Mouse (Mus musculus) naive thymus-derived CD4-positive, alpha-beta T cell, adult 2 months (primary cell): ENCODE results near the gene Cby1.

ENCODE experiments used
- DNase-seq: peaks from one replicate; pipeline ENCODE4 v3.0.0-alpha.2; 2011; ENCODE audit warnings: low read depth

Gene Cby1

DNA sequence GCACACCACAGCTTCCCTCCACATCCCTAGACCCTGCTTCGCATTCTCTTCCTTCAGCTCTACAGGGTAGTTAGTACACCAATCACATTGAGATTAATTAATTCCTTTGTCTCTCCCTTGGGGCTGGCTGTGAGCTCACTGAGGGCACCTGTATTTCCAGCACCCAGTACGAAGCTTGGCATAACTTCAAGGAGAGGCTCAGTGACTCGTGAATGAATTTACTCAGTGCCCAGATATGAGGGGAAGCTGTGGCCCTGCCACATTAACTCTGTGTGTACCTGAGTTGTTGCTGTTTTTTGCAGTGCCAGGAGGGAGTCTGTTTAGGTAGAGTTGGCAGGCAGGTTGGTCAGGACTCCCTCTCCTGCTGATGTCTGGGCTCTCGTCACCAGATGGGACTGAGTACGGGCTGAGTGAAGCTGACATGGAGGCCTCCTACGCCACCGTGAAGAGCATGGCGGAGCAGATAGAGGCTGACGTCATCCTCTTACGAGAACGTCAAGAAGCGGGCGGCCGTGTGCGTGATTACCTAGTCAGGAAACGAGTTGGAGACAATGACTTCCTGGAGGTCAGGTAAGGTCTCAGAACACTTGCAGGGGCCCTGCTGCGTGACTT lies 47.7 kb downstream of the Cby1 start:
- DNase-seq = no peak

DNA sequence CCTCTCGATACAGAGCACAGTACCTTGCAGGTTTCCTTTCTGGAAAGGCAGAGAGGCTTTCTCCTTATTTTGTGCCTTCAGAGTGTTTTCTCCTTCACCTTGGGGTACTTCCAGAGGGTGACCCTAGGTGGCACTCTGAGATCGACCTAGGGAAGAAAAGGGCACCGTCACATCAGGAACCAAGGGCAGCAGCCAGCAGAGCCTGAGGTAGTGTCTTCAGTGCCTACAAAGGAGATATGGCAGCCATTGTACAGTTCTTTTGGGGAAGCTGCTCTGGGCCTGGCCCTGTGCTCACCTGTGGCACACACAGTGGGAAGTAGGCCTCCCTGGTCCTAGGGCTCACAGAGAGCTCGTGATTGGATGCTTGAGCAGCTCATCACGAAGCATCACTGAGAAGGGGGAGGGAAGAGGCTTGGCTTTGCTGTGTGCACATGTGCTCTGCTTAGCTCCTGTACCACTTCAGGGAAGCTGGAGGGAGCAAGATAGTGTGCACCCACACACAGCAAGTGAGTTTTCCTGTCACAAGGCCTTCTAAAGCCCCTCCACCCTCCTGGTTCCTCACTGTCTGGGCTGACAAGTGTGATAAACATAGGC lies 49.3 kb downstream of the Cby1 start:
- no peak for DNase-seq

DNA sequence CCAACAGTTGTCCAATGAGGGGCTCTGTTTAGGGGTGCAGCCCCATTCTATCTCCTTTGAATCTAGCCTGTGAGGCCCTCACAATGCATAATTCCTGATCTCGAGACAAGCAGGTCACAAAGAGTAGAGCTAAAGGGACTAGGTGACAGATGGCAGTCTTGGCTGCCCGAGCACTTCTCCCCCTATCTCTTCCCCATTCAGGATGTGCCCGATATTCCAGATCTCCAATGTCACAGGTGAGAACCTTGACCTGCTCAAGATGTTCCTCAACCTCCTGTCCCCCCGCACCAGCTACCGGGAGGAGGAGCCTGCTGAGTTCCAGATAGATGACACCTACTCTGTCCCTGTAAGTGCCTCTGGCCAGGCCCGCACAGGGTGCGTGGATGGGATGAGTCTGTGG lies 56.6 kb downstream of the Cby1 start:
- DNase-seq = no peak

GRCm38 (mm10) chr15:79716710-79717109 lies 57.7 kb downstream of the Cby1 start:
- no peak for DNase-seq
